Mouse (Mus musculus) stomach, embryonic 14.5 days (tissue): ENCODE measurements at regions not wholly inside any gene's neighbourhood (a gene's known extent, or its start where the extent isn't known, plus 50 kb on each side); places are given as distances from the start of the nearest gene placed in this dataset.
"Not testable (repeated sequence)": the region's sequence is repeated elsewhere in the genome, so short reads cannot be mapped to it uniquely, and the experiment has no call there.

ENCODE experiments used
- ATAC-seq: fragments of 200-750 bp; cut with Nextera tagmentation; 2 replicates; pipeline ENCODE4 v1.8.0; 2017; ENCODE audit warnings: low read depth, moderate TSS enrichment; ENCODE audit not compliant: insufficient number of reproducible peaks, insufficient read depth, low FRiP score
- H3K27ac ChIP-seq: fragments of 300-500 bp; sonication (generic); 2 replicates; pipeline ENCODE4 v1.5.1; 2014; ENCODE audit warnings: mild to moderate bottlenecking, low read length, moderate library complexity, mixed read lengths
- H3K27me3 ChIP-seq: fragments of 300-500 bp; sonication (generic); 2 replicates; pipeline ENCODE4 v1.6.1; 2014; ENCODE audit warnings: low read length, control low read depth, mixed read lengths; ENCODE audit not compliant: control insufficient read depth, insufficient read depth
- H3K36me3 ChIP-seq: fragments of 300-500 bp; sonication (generic); 2 replicates; pipeline ENCODE4 v1.6.1; 2014; ENCODE audit warnings: mild to moderate bottlenecking, control low read depth, low read length, moderate library complexity, mixed read lengths; ENCODE audit not compliant: control insufficient read depth, insufficient read depth
- H3K4me1 ChIP-seq: fragments of 300-500 bp; sonication (generic); 2 replicates; pipeline ENCODE4 v1.6.1; 2014; ENCODE audit warnings: low read length, control low read depth, mixed read lengths; ENCODE audit not compliant: control insufficient read depth, insufficient read depth
- H3K4me2 ChIP-seq: fragments of 300-500 bp; sonication (generic); replicated peaks from 2 replicates; pipeline ENCODE4 v1.6.1; 2014; ENCODE audit warnings: low read depth, low read length, control low read depth
- H3K4me3 ChIP-seq: fragments of 300-500 bp; sonication (generic); 2 replicates; pipeline ENCODE4 v1.5.1; 2014; ENCODE audit warnings: low read depth, low read length, control low read depth
- H3K9ac ChIP-seq: fragments of 300-500 bp; sonication (generic); replicated peaks from 2 replicates; pipeline ENCODE4 v1.6.1; 2014; ENCODE audit warnings: low read depth, mild to moderate bottlenecking, control low read depth, low read length, moderate library complexity, mixed read lengths
- H3K9me3 ChIP-seq: fragments of 300-500 bp; sonication (generic); 2 replicates; pipeline ENCODE4 v1.6.1; 2016; ENCODE audit warnings: low read depth, low read length, control low read depth; ENCODE audit not compliant: control insufficient read depth
- WGBS: fragments of 180-500 bp; shearing (Covaris S2); extraction: QIAGEN DNeasy Blood & Tissue Kit; methylation state at CpG from one replicate; pipeline ENCODE4 v1.1.7; 2014; 5-methylcytosine and 5-hydroxymethylcytosine counted together

- H3K36me3 ChIP-seq, H3K9me3 ChIP-seq, H3K4me1 ChIP-seq, ATAC-seq, H3K9ac ChIP-seq, H3K27ac ChIP-seq, H3K27me3 ChIP-seq, H3K4me2 ChIP-seq, H3K4me3 ChIP-seq: not testable (repeated sequence)
- 38% methylated on average over 1 of the region's 1 CpGs for whole genome bisulfite sequencing
Observed at GRCm38 (mm10) chr3:21697980-21698672, 378.3 kb upstream of the Tbl1xr1 start.

- Histone ChIP-seq H3K9me3 (no peaks in the 10 kb centered on the region), H3K9ac (no peak overlapping the region), H3K4me1 (no peaks in the 10 kb centered on the region), H3K4me2 (no peak overlapping the region), H3K36me3 (no peaks in the 10 kb centered on the region), H3K4me3 (no peak overlapping the region), H3K27ac (no peak overlapping the region), H3K27me3 (no peaks in the 10 kb centered on the region)
- 83% methylated on average over 1 of the region's 1 CpGs for WGBS
- no peak for ATAC-seq
Observed at GRCm38 (mm10) chr3:21699526-21699925, 376.9 kb upstream of the Tbl1xr1 start.

GRCm38 (mm10) chr3:21700326-21700725 is 376.1 kb upstream of the Tbl1xr1 start:
- no peak overlapping the region for H3K27ac ChIP-seq
- no peak overlapping the region for H3K9ac ChIP-seq
- no peaks in the 10 kb centered on the region for H3K4me1 ChIP-seq
- no peak for ATAC-seq
- no peaks in the 10 kb centered on the region for H3K27me3 ChIP-seq
- no peaks in the 10 kb centered on the region for H3K9me3 ChIP-seq
- H3K4me2 ChIP-seq = no peak overlapping the region
- 69% methylated on average over 1 of the region's 1 CpGs for WGBS
- H3K36me3 ChIP-seq = no peaks in the 10 kb centered on the region
- H3K4me3 ChIP-seq = no peak overlapping the region

DNA sequence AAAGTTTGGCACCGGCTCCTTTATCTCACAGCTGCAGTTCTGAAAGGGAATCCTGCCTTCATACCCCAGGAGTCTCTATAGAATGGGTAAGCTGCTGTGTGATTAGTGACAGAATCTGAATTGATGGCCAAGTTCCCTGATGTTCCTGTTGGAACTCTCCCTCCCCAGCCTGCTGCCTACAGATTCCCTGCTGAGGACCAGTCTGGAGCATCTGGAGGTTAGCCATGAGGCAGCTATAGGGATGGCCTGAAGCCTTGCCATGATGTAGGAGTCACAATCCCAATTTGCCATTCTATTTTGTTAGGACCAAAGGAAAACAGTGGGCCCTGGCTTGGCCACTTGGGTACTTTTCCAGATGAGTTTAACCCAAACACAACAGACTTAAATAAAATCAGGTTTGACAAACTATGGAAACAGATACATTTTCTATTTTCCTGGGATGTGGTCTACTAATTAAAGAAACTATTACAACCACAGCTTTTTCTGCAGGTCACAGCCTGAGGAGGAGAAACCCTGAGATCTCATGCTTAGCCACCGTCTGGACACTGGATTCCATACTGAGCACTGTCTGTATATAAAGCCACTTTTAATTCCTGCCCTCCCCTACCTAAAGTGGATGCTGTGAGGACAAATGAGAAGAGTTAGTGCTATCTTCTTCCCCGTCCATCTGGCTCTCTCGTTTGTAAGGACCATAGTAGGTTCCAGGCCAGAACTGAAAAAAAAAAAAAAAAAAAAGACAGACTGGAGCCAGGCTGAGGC is 349.5 kb upstream of the Tbl1xr1 start:
- WGBS = 72% methylated on average over 4 of the region's 4 CpGs
- Histone ChIP-seq H3K4me3 (no peak overlapping the region), H3K36me3 (no peaks in the 10 kb centered on the region), H3K9me3 (no peaks in the 10 kb centered on the region), H3K4me2 (no peak overlapping the region), H3K27me3 (no peaks in the 10 kb centered on the region), H3K9ac (no peak overlapping the region), H3K27ac (no peak overlapping the region), H3K4me1 (no peaks in the 10 kb centered on the region)
- no peak for ATAC-seq

GRCm38 (mm10) chr3:21728019-21728418 is 348.4 kb upstream of the Tbl1xr1 start:
- ATAC-seq = no peak
- H3K9me3 ChIP-seq = no peaks in the 10 kb centered on the region
- H3K36me3 ChIP-seq = no peaks in the 10 kb centered on the region
- H3K4me1 ChIP-seq = no peaks in the 10 kb centered on the region
- WGBS = 69% methylated on average over 4 of the region's 4 CpGs
- H3K9ac ChIP-seq = no peak overlapping the region
- H3K27ac ChIP-seq = no peak overlapping the region
- no peak overlapping the region for H3K4me3 ChIP-seq
- no peaks in the 10 kb centered on the region for H3K27me3 ChIP-seq
- no peak overlapping the region for H3K4me2 ChIP-seq

DNA sequence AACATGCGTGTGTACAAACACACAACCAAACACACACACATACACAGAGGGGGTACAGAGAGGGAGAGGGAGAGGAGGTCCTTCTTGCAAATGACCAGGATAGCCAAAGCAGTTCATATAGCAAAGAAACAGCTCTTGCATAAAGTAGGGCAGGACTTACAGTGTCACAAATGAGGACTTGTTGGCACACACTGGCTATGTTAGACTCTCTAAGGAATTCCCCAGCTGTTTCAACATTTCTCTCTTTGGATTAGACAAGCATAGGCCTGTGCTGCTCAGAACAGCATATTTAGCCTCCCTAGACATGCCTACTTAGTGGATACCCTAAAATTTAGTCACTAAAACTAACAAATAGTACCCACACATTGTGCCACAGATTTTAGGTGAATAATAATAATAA is 347.1 kb upstream of the Tbl1xr1 start:
- no peaks in the 10 kb centered on the region for H3K4me1 ChIP-seq
- no peak overlapping the region for H3K9ac ChIP-seq
- no peaks in the 10 kb centered on the region for H3K9me3 ChIP-seq
- 96% methylated on average over 1 of the region's 1 CpGs for WGBS
- no peak overlapping the region for H3K4me2 ChIP-seq
- ATAC-seq = no peak
- H3K36me3 ChIP-seq = no peaks in the 10 kb centered on the region
- H3K27ac ChIP-seq = no peak overlapping the region
- H3K27me3 ChIP-seq = no peaks in the 10 kb centered on the region
- no peak overlapping the region for H3K4me3 ChIP-seq

DNA sequence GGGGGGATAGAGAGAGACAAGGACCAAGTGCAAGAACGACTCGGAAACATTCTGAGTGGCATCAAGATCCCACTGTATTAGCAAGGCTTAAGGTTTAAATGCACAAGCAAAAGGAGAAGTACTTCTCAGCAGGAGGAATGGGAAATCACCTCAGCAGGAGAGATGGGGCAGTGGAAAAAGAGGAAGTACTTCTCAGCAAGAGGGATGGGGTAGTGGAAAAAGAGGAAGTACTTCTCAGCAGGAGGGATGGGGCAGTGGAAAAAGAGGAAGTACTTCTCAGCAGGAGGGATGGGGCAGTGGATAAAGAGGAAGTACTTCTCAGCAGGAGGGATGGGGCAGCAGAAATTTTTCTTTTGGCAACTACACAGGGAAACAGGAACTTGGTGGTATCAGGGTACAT is 340.8 kb upstream of the Tbl1xr1 start:
- not testable (repeated sequence) for H3K9ac ChIP-seq, H3K4me1 ChIP-seq, H3K4me3 ChIP-seq, H3K36me3 ChIP-seq, ATAC-seq, H3K9me3 ChIP-seq, H3K27ac ChIP-seq, H3K27me3 ChIP-seq, H3K4me2 ChIP-seq
- WGBS = 90% methylated on average over 2 of the region's 2 CpGs

- Histone ChIP-seq H3K9ac (no peak overlapping the region), H3K27me3 (no peaks in the 10 kb centered on the region), H3K27ac (no peak overlapping the region), H3K4me3 (no peak overlapping the region), H3K4me2 (no peak overlapping the region), H3K9me3 (no peaks in the 10 kb centered on the region), H3K4me1 (no peaks in the 10 kb centered on the region), H3K36me3 (no peaks in the 10 kb centered on the region)
- no peak for ATAC-seq
- WGBS = 81% methylated on average over 4 of the region's 4 CpGs
Observed at GRCm38 (mm10) chr3:21739720-21740119, 336.7 kb upstream of the Tbl1xr1 start.
